Mouse (Mus musculus) large intestine, adult 2 months (tissue): ENCODE data around the gene Plxnb1. TPM values are rescaled to one million over a fixed set of nuclear protein-coding genes. Genes with fewer than 3 reads are reported as not detected.

Experiments used
- DNase-seq: peaks from one replicate; pipeline ENCODE4 v3.0.0-alpha.2; 2012; ENCODE audit warnings: low read depth, low spot score
- WGBS: fragments of 180-500 bp; shearing (Covaris S2); methylation state at CpG from one replicate; pipeline ENCODE4 v1.1.7; 2018; 5-methylcytosine and 5-hydroxymethylcytosine counted together
- polyA plus RNA-seq: library from polyadenylated mRNA; depleted of rRNA; stranded (reverse); fragments of >200 nt; gene quantifications from 2 replicates; pipeline ENCODE4 v1.2.3, GENCODE M21; 2012

Plxnb1 gene
- polyA plus RNA-seq, 1 experiment: 2.5 TPM

DNA sequence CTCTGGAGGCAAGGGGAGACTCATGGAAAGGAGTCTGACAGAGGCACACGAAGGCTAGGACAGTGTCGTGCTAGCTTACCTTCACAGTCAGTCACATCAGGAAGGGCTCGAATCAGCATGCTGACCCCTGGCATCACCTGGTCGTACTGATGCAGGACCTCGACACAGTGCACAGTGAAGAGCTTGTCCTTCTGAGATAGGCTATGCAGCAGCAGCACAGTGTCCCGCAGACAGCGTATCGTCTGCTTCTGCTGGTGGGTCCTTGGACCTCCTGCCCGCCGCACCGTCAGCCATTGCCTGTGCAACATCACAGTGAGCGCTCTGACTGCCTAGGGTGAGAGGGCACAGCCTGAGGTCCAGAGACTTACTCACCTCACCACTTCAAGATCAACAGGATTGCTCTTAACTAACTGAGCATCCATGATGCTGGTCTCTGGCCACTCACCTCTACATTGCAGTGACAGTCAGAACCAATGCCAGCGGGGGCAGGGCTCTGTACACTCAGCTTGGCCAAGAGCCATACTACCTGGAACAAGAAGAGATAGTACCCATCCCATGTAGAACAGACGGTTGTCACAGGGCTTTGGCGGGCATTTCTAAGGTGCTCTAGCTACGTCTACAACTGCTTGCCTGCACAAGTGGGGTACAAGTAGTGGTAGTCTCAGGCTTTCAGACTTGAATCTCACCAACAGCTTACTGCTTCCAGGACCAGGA lies 34.8 kb upstream of the Plxnb1 start:
- DNase-seq: no peak
- WGBS: 90% methylated on average over 16 of the region's 16 CpGs

DNA sequence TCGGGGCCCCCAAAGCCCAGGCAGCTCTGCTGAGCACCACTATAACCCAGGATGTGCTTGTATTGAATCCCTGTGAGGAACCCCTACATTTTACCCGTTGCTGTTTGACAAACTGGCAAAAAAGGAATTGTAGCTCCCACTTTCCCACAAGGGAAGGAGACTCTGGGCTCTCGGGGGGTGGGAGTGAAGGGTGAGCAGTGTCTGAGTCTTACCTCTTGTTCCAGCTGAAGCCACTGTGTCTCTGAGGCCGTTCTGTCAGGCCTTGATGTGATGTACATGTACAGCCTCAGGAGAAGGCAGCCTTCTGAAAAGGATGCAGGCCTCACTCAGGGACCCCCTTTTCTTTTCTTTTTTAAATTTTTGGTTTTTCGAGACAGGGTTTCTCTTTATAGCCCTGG lies 34.3 kb upstream of the Plxnb1 start:
- DNase-seq: no peak
- WGBS: 90% methylated on average over 5 of the region's 5 CpGs

DNA sequence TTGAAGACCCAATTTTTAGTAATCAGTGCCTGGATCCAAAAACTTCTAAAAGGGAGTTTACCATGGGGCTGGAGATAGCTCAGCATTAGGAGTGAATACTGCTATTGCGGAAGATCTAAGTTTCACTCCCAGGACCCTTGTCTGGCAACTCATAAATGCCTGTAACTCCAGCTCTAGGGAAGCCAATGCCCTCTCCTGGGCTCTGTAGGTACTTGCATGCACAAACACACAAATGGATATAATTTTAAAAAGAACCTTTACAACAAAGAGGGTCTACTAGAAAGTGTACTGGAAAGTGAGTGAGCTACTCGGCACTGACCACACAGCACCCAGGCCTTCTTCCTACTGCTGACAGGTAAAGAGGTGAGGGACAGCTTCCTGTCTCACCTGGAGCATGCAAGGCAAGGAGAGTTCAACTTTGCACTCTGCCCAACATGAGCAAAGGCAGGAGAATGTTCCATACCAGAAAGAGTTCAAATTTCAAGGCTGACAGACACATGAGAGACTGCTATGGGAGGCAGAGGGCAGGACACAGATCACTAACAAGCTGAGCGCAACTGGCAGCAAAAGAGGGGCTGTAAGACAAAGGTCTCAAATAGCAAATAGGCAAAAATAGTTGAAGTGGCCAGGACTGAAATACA lies 27.0 kb upstream of the Plxnb1 start:
- WGBS: 92% methylated on average over 3 of the region's 3 CpGs
- DNase-seq: no peak

DNA sequence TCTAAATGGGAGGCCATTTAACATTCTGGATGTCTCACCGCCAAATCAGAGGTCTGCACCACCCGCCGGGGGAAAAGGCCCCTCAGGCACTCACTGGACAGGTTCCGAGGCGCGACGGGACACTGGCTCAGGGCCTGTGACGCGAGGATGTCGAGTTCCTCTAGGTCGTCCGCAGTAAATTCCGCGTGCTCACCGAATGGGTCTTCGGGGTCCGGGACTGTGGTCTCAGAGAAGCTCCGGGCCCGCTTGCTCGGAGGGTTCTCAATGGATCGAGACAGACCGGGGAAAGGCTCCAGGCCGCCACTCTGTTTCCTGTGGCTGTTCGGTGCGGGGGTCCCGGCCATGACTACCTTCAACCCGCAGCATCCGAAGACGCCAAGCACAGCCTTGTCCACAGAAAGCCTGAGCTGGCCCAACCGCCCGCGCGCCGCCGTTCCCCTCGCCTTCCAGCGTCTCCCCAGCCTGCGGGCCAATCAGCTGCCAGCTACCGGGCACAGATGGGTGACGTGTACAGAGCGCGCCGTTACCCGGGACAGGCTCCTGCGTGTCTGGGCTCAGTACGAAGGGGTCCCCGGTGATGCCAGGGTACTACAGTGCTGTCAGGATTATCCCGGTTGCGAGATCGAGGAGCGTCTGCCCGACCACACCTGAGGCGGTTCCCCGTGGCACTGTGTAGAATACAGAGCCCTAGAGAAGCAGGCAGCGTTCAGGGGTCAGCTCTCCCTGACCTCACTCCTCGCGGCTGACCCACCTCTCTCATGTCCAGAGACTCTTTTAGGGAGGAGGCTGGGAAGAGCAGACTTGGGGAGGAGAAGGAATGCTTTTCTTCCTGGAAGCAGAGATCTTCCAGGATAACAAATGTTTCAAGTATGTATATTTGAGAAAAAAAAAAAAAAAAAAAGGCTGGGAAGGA lies 21.3 kb upstream of the Plxnb1 start, which contains the start of gene Atrip:
TSS of gene Atrip (minus strand) at position 464 of the 913 bp plus-strand sequence.
- under 1% methylated on average over 57 of the region's 57 CpGs for WGBS
- DNase-seq: no peak

DNA sequence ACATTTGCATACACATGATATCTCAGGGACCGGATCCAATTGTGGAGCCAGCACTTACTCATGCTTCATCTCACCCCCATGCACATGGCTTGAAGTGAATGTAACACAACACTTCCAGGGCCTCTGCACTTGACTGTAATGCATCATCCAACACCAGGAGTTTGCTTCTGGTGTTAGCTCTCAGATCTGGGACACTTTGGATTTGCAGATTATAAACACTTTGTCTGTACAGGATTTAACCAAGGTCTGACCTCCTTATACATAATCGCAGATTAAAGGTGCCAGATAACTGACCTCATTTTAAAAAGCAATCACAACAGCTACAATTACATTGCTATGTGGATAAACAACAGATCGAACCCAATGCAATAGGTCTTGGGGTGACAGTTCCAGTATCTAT lies 14.7 kb upstream of the Plxnb1 start:
- DNase-seq: no peak
- WGBS: 86% methylated on average over 3 of the region's 3 CpGs

DNA sequence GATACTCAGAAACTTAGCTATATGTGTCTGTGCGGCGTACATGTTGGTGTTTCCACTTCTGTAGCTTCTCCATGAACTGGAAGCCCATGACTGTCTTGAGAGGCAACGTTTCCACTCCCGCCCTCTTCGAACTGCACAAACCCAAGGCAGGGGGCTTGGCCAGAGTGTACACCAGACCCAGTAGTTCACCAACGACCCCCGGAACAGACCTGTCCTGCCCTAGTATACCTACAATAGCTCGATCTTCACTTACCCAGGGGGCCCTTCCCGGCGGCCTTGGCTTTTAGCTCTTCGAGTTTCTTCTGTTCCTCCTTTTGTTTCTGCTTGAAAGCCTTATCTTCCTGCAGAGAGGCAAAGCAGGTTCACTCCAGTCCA lies 13.5 kb upstream of the Plxnb1 start:
- DNase-seq: no peak
- under 1% methylated on average over 11 of the region's 11 CpGs for WGBS

GRCm38 (mm10) chr9:109082124-109082800 lies 12.9 kb upstream of the Plxnb1 start, which contains the start of the genes Ccdc51 and Tma7:
Gene Ccdc51, plus strand, starts transcription at chr9:109082493.
Gene Tma7, minus strand, starts transcription at chr9:109082587.
- WGBS: 1% methylated on average over 37 of the region's 37 CpGs
- peak; percentile 67 for DNase-seq

DNA sequence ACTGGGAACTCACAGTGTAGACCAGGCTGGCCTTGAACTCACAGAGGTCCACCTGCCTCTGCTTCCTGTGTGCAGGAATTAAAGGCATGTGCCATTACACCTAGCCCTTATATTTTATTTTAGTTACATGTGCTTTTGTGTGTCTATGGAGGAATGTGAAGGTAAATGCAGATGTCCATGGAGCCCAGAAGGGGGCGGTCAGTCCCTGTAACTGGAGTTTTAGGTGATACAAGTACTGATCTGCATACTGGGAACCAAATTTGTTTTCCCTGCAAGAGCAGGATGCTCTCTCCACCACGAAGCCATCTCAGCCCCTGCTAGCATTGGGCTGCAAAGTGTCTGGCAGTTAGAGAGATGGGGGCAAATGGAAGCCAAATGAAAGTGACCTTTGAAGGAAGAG lies 10.3 kb upstream of the Plxnb1 start:
- WGBS: 20% methylated on average over 2 of the region's 2 CpGs
- DNase-seq: no peak

GRCm38 (mm10) chr9:109087987-109088386 lies 7.2 kb upstream of the Plxnb1 start:
- DNase-seq: no peak
- 15% methylated on average over 5 of the region's 5 CpGs for WGBS

GRCm38 (mm10) chr9:109090446-109090845 lies 4.7 kb upstream of the Plxnb1 start:
- no peak for DNase-seq
- 67% methylated on average over 15 of the region's 15 CpGs for WGBS

GRCm38 (mm10) chr9:109091802-109092201 lies 3.4 kb upstream of the Plxnb1 start:
- WGBS: 90% methylated on average over 8 of the region's 8 CpGs
- no peak for DNase-seq

DNA sequence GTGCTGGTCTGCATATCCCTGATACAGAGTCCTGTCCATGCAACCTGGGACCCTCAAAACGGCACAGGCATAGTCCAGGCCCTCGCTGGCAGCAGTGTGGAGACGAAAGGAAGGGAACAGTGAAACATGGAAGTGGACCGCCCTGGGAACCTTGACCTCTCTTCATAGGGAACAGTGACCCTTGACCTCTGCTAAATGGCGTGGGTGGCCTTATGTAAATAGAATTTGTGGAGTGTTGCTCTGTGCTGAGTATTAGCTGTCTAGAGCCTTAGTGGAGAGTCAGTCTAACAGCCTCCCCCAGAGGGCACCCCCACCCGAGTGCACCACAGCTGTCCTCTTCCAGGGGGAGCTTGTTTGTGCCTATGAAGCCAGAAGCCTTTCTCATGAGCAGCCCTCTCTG lies 2.4 kb upstream of the Plxnb1 start:
- 61% methylated on average over 6 of the region's 6 CpGs for WGBS
- no peak for DNase-seq

DNA sequence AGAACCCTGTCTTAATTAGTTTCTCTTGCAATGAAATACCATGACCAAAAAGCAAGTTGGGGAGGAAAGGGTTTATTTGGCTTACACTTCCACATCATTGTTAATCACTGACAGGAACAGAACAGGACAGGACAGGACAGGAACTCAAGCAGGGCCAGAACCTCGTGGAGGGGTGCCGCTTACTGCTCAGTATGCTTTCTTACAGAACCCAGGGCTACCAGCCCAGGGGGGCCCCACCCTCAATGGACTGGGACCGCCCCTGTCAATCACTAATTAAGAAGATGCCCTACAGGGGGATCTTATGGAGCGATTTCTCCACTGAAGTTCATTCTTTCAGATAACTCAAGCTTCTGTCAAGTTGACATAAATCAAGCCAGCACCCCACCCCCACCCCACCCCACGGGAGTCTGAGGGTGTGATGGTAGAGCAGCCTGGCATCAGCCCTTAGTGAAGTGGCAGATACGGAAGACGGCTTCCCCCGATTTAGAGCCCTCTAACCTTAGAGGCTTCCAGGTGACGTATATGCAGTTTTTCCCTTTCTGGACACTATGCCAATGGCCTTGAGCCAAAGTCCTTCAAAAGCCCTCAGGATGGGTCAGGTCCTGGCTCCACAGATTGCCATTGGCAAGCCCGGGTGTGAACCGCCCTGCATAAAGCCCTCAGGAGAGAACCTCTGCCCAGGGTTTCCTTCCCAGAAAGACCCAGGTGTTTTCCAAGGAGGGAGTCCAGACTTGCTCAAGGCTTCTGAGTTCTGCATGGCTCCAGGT lies 1.2 kb upstream of the Plxnb1 start:
- 39% methylated on average over 11 of the region's 11 CpGs for WGBS
- DNase-seq: no peak

GRCm38 (mm10) chr9:109094553-109095136 lies 544 bp upstream of the Plxnb1 start:
- no peak for DNase-seq
- WGBS: 3% methylated on average over 21 of the region's 21 CpGs

DNA sequence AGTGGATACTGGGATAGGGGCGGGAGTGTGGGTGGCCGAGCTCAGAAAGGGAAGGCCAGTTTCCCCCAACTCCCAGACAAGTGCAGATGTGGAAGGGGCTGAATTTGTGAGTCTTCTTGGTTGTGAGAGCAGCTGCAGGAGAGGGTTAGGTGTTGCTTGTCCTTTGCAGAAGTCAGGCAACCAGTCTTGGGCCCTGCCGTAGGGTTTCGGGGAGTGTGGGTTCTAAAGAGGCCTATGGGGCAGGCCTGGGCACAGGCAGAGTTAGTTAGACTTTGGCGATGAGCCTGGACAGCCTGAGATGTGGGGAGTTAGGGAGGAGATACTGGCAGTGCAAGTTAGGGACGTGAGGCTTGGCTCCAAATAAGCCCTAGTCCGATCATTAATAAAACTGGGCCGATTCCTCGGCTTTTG lies 1.1 kb downstream of the Plxnb1 start:
- DNase-seq: no peak
- 35% methylated on average over 9 of the region's 9 CpGs for WGBS

GRCm38 (mm10) chr9:109096856-109097255 lies 1.7 kb downstream of the Plxnb1 start:
- 50% methylated on average over 6 of the region's 6 CpGs for WGBS
- DNase-seq: no peak

DNA sequence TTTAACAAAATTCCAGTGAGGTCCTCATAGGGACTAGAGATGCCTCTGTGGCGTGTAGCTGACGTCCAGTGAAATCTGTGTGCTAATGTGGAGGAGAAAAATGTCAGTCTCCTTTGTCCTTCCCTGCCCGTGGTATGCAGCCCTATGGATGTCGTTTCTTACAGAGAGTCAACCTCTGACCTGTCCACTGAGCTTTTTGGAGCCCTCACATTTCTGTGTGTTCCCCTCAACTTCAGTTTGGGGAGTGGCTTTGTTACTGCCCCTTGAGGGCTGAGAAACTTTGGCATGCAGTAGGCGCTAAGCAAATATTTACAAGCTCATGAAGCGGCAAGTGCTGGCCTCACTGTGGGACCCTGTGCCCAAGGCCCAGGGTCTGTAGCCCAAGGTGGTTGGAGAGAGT lies 2.1 kb downstream of the Plxnb1 start:
- WGBS: 35% methylated on average over 6 of the region's 6 CpGs
- DNase-seq: no peak

GRCm38 (mm10) chr9:109097831-109098230 lies 2.6 kb downstream of the Plxnb1 start:
- 64% methylated on average over 5 of the region's 5 CpGs for WGBS
- no peak for DNase-seq

DNA sequence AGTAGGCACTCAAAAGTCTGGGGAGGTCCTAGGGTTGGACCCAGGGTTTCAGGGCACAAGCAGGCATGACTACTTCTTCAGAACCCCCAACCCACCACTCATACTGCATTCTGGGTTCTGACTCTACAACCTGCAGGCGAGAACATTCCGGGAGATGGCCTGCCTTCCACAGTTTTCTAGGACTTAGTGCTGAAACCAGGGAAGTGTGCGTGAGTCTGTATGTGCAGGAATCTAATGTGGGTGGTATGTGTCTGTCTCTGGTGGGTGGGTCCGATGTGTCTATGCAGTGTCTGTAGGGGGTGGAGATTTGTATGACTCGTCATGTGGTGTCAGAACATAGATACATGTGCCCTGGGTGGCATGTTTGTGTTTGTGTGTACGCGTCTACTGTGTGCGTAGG lies 3.2 kb downstream of the Plxnb1 start:
- WGBS: 84% methylated on average over 8 of the region's 8 CpGs
- DNase-seq: no peak
